Mouse (Mus musculus) embryonic facial prominence, embryonic 11.5 days (tissue): ENCODE data around the gene Rnf113a2. TPM values are rescaled to one million over a fixed set of nuclear protein-coding genes. Genes with fewer than 3 reads are reported as not detected.
A peak's percentile ranks its signal among the peaks of the same experiment; 100 is the strongest.

Experiments
- ATAC-seq: fragments of 200-750 bp; cut with Nextera tagmentation; replicated peaks from 2 replicates; pipeline ENCODE4 v1.8.0; 2017; ENCODE audit warnings: low read depth; ENCODE audit not compliant: insufficient number of reproducible peaks, low FRiP score, low TSS enrichment
- DNase-seq: peaks from one replicate; pipeline ENCODE4 v3.0.0-alpha.2; 2015; ENCODE audit warnings: low spot score
- H3K27ac ChIP-seq: fragments of 300-500 bp; sonication (generic); replicated peaks from 2 replicates; pipeline ENCODE4 v1.5.1; 2014; ENCODE audit warnings: mild to moderate bottlenecking, low read depth, low read length, control low read depth
- H3K27me3 ChIP-seq: fragments of 300-500 bp; sonication (generic); 2 replicates; pipeline ENCODE4 v1.6.1; 2014; ENCODE audit warnings: mild to moderate bottlenecking, low read length, moderate library complexity, mixed read lengths; ENCODE audit not compliant: control insufficient read depth, insufficient read depth
- H3K36me3 ChIP-seq: fragments of 300-500 bp; sonication (generic); replicated peaks from 2 replicates; pipeline ENCODE4 v1.6.1; 2014; ENCODE audit warnings: low read depth, mild to moderate bottlenecking, low read length, moderate library complexity, mixed read lengths; ENCODE audit not compliant: control insufficient read depth, insufficient read depth
- H3K4me1 ChIP-seq: fragments of 300-500 bp; sonication (generic); 2 replicates; pipeline ENCODE4 v1.6.1; 2014; ENCODE audit warnings: low read length, mixed read lengths; ENCODE audit not compliant: control insufficient read depth, insufficient read depth
- H3K4me2 ChIP-seq: fragments of 300-500 bp; sonication (generic); 2 replicates; pipeline ENCODE4 v1.6.1; 2014; ENCODE audit warnings: low read depth, mild to moderate bottlenecking, control low read depth, low read length, moderate library complexity
- H3K4me3 ChIP-seq: fragments of 300-500 bp; sonication (generic); 2 replicates; pipeline ENCODE4 v1.5.1; 2014; ENCODE audit warnings: low read depth, low read length, control low read depth
- H3K9ac ChIP-seq: fragments of 300-500 bp; sonication (generic); replicated peaks from 2 replicates; pipeline ENCODE4 v1.6.1; 2014; ENCODE audit warnings: mild to moderate bottlenecking, control low read depth, low read length
- H3K9me3 ChIP-seq: fragments of 300-500 bp; sonication (generic); replicated peaks from 2 replicates; pipeline ENCODE4 v1.6.1; 2016; ENCODE audit warnings: mild to moderate bottlenecking, low read length, inconsistent platforms, mixed read lengths; ENCODE audit not compliant: control insufficient read depth
- WGBS: fragments of 180-500 bp; shearing (Covaris S2); extraction: QIAGEN DNeasy Blood & Tissue Kit; methylation state at CpG from one replicate; pipeline ENCODE4 v1.1.7; 2014; 5-methylcytosine and 5-hydroxymethylcytosine counted together
- polyA plus RNA-seq: library from polyadenylated mRNA; unstranded; fragments of >200 nt; fragmentation: Nextera tagmentation; extraction: Ambion mirVana; gene quantifications from 2 replicates; pipeline ENCODE4 v1.2.1, GENCODE M21; 2014

Gene Rnf113a2
- polyA plus RNA-seq, 1 experiment from 2014 or later = 29.4 TPM

DNA sequence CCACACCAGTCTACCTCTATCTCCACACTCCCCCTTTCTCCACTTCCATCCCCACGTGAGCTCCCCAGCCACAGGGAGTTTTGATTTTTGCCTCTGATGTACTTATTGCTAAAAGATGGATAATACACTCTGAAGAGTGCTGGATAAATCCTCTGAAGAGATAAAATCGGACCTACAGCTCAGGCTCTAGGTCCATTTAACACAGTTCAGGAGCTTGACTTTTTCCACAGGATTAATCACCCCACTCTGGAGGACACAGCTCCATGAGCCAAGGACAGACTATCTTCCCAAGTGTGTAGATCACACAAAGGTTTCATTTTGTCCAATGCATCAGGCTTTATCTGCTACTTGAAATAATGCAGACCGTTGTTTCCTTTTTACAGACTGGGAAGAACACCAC, 16.9 kb upstream of the Rnf113a2 start:
- Histone ChIP-seq H3K9ac (no peak overlapping the region), H3K27ac (no peak overlapping the region), H3K4me1 (no peaks in the 10 kb centered on the region), H3K9me3 (no peaks in the 10 kb centered on the region), H3K36me3 (no peaks in the 10 kb centered on the region), H3K4me3 (no peak overlapping the region), H3K27me3 (no peaks in the 10 kb centered on the region), H3K4me2 (no peak overlapping the region)
- 83% methylated on average over 3 of the region's 3 CpGs for WGBS
- DNase-seq (no peak), ATAC-seq (no peak)

DNA sequence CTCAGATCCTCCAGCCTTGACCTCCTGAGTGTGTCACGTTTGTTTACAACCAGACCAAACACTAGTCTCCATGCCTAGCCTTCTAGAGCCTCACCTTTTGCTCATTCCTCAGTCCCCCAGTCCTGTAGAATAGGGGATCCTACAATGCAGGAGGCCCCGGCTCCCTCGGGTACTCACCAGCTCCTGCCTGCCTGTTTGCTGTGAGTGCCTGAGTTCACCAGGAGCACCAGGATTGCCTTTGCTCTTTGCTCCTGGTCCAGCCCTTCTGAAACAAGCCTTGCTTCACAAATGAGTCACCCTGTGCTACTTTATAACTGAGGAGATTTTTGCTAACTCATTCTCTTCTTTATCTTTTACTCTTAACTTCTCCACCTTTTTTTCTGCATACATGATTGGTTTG, 16.3 kb upstream of the Rnf113a2 start:
- no peaks in the 10 kb centered on the region for H3K9me3 ChIP-seq
- no peak overlapping the region for H3K4me3 ChIP-seq
- no peaks in the 10 kb centered on the region for H3K4me1 ChIP-seq
- no peak overlapping the region for H3K27ac ChIP-seq
- no peaks in the 10 kb centered on the region for H3K36me3 ChIP-seq
- H3K9ac ChIP-seq = no peak overlapping the region
- no peak for ATAC-seq
- WGBS = 78% methylated on average over 3 of the region's 3 CpGs
- DNase-seq = no peak
- no peaks in the 10 kb centered on the region for H3K27me3 ChIP-seq
- no peak overlapping the region for H3K4me2 ChIP-seq

DNA sequence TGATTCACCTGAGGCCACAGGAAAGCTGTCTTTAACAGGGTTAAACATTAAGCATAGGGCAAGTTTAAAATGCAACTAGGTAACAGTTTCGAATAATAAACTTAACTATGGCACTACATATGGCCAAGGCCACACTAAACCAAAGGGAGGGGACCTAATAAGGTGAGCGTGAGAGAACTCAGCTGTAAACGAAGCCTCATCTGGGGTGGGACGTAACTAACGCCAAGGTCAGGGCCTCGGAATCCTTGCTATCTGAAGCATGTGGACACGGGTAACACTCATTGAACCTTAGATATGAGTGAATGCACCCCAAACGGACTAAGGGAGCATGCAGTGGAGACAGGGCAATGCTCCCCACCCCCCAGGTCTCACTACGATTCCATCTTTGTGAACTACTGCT, 14.1 kb upstream of the Rnf113a2 start:
- Histone ChIP-seq H3K4me3 (no peak overlapping the region), H3K36me3 (no peaks in the 10 kb centered on the region), H3K27ac (no peak overlapping the region), H3K9ac (no peak overlapping the region), H3K9me3 (no peaks in the 10 kb centered on the region), H3K4me1 (no peaks in the 10 kb centered on the region), H3K27me3 (no peaks in the 10 kb centered on the region), H3K4me2 (no peak overlapping the region)
- no peak for ATAC-seq
- WGBS = 74% methylated on average over 9 of the region's 9 CpGs
- no peak for DNase-seq

DNA sequence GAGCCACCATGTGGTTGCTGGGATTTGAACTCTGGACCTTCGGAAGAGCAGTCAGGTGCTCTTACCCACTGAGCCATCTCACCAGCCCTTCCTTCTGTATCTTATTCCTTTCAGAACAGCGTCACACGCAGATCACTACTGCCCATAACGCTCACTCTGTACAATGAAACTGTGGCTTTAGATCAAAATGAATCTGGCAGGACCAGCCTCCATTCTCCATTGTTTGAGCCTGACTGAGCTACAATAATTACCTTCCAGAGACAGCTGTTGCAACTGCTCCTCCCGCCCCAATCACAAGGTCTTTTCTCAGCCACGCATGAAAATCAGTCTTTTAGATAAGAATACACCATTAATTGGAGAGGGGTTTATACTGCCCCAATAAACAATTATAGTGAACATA, 12.5 kb upstream of the Rnf113a2 start:
- no peak overlapping the region for H3K4me3 ChIP-seq
- H3K36me3 ChIP-seq = no peaks in the 10 kb centered on the region
- H3K9me3 ChIP-seq = no peaks in the 10 kb centered on the region
- WGBS = 93% methylated on average over 6 of the region's 6 CpGs
- no peaks in the 10 kb centered on the region for H3K4me1 ChIP-seq
- H3K9ac ChIP-seq = no peak overlapping the region
- H3K27ac ChIP-seq = no peak overlapping the region
- ATAC-seq = no peak
- no peak for DNase-seq
- no peak overlapping the region for H3K4me2 ChIP-seq
- H3K27me3 ChIP-seq = no peaks in the 10 kb centered on the region

DNA sequence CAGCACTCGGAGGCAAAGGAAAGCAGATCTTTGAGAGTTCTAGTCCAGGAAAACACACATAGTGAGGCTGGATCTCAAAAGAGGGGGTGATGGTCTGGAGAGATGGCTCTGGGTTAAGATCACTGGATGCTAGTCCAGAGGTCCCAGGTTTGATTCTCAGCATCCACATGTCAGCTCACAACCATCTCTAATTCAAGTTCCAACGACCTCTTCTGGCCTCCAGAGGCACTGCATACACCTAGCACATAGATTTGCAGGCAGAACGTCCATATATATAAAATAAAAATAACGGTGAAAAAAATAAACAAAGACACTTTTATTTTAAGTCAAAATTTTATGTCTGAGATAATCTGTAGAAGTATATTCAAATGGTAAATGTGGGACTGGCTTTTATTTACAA, 9.7 kb upstream of the Rnf113a2 start:
- H3K4me3 ChIP-seq = no peak overlapping the region

DNA sequence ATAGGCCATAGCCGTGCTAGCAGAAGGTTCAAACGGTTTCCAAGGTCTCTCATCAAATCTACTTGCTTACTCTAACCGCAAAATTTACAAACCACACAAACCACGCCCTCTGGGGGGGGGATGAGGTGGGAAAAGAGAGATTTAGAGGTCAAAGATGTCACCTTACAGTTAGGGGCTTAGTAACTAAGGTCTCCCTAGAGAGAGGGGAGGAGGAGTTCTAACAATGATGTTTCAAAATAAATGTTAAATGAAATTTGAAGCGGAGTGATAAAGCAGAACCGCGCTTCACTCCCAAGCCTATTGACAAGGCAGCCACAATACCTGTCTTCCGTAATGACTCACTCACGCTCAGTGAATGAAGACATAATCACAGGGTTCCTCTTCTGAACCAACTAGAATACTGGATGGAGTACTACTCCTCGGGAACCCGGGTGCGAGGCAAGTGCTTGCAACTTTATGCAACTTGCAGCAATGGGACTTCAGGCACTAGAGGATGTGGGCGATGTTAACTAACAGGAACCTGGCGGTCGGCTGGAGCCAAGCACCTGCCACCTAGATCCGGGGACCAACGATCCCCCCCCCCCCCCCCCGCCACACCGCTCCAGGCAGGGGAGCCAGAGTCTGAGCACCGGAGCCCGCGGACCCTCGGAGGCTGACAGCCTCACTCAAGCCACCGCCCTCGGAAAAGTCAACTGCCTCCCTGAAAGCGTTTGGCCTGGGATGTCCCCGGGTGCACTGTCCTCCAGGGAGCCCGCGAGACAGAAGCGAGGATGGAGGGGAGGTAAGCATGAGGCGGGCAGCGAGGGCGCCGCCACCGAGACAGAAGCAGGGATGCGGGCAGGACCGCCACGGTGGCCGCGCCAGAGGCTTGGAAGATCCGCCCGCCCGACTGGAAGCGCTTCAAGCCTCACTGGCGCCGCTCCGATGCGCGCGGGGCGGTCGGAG, 8.8 kb upstream of the Rnf113a2 start:
- H3K27ac ChIP-seq = 0 out of 2 replicates have a peak overlapping the region, but pooled peaks have one; percentile 10
- ATAC-seq (peak; percentile 82), DNase-seq (peak; percentile 23)
- peak overlapping the region; percentile 77 for H3K9ac ChIP-seq
- H3K9me3 ChIP-seq = no peaks in the 10 kb centered on the region
- no peaks in the 10 kb centered on the region for H3K27me3 ChIP-seq
- H3K4me2 ChIP-seq = peak overlapping the region; percentile 95
- peak overlapping the region; percentile 70 for H3K4me3 ChIP-seq
- no peaks in the 10 kb centered on the region for H3K36me3 ChIP-seq
- H3K4me1 ChIP-seq = no peaks in the 10 kb centered on the region
- 2% methylated on average over 37 of the region's 52 CpGs for WGBS

More for the DNA sequence above, 9.7 kb upstream of the Rnf113a2 start:
- Histone ChIP-seq H3K9me3 (no peaks in the 10 kb centered on the region), H3K27me3 (no peaks in the 10 kb centered on the region), H3K4me2 (no peak overlapping the region), H3K4me1 (no peaks in the 10 kb centered on the region), H3K9ac (no peak overlapping the region), H3K36me3 (no peaks in the 10 kb centered on the region), H3K27ac (no peak overlapping the region)
- WGBS = 57% methylated on average over 4 of the region's 4 CpGs
- DNase-seq = no peak
- ATAC-seq = no peak

DNA sequence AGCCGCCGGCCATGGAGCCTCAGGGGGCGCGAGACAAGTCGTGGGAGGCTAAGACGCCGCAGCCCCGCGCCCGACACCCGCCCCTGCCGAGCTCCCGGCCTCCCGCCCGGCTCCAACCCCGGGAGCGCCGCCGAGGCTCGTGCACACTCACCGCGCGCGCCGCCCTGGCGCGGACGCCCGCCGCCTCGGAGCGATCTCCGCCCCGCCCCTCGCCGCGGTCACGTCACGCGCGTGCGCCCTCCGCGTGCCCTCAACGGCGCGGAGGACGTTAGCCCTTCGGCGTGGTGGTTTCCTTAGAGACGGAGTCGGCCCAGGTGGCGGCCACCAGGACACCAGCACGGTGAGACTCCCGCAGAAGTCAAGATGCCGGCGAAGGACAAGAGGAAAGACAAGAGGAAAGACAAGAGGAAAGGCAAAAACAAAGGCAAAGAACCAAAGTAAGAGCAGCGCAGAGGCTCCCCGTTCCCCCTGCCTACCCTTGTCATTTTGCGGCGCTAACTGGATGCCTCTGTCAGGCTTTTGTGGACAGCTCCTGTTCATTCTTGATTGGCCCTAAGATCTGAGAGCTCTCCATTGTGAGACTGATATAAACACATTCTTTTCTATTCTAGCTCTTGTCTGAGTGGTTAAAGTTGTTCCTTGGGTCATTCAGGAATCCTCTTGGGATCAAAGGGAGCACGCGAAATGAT, 8.0 kb upstream of the Rnf113a2 start, which contains the start of the genes Entpd5 and Bbof1:
Gene Entpd5 (minus strand): TSS at position 211 of the 689 bp plus-strand sequence.
Gene Bbof1 (plus strand): TSS at position 253 of the 689 bp plus-strand sequence.
- Histone ChIP-seq H3K27ac (0 out of 2 replicates have a peak within 1 kb of the TSS, but pooled peaks have one; percentile 10), H3K9ac (peak within 1 kb of the TSS; percentile 77), H3K36me3 (no peaks in the 10 kb centered on the region), H3K4me1 (no peaks in the 10 kb centered on the region), H3K4me2 (peak within 1 kb of the TSS; percentile 95), H3K27me3 (no peaks in the 10 kb centered on the region), H3K4me3 (peak within 1 kb of the TSS; percentile 70), H3K9me3 (no peaks in the 10 kb centered on the region)
- ATAC-seq (peak; percentile 76), DNase-seq (peak; percentile 91)
- under 1% methylated on average over 59 of the region's 63 CpGs for WGBS

DNA sequence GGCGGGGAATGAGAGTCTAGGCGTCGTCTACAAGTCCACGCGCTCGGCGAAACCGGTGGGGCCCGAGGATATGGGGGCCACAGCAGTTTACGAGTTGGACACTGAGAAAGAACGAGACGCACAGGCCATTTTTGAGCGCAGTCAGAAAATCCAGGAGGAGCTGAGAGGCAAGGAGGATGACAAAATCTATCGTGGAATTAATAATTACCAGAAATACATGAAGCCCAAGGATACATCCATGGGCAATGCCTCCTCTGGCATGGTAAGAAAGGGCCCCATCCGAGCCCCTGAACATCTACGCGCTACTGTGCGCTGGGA, 568 bp downstream of the Rnf113a2 start:
- H3K9ac ChIP-seq = peak overlapping the region; percentile 60
- H3K4me2 ChIP-seq = peak overlapping the region; percentile 53
- WGBS = 37% methylated on average over 18 of the region's 18 CpGs
- DNase-seq (no peak), ATAC-seq (no peak; the same call in 1 of the 2 replicates)
- H3K4me1 ChIP-seq = no peaks in the 10 kb centered on the region
- H3K36me3 ChIP-seq = no peaks in the 10 kb centered on the region
- no peaks in the 10 kb centered on the region for H3K9me3 ChIP-seq
- H3K27me3 ChIP-seq = no peaks in the 10 kb centered on the region
- no peak overlapping the region for H3K27ac ChIP-seq
- peak overlapping the region; percentile 44 for H3K4me3 ChIP-seq
